Mouse (Mus musculus) C2C12 (cell line): ENCODE measurements at regions not wholly inside any gene's neighbourhood (a gene's known extent, or its start where the extent isn't known, plus 50 kb on each side); places are given as distances from the start of the nearest gene placed in this dataset.

Experiments
- H3K27me3 ChIP-seq: one replicate; pipeline ENCODE4 v1.6.1; 2011; ENCODE audit not compliant: control insufficient read depth, insufficient read depth, insufficient read length
- H3K36me3 ChIP-seq: one replicate; pipeline ENCODE4 v1.6.1; 2011; ENCODE audit not compliant: control insufficient read depth, insufficient read depth
- H3K4me3 ChIP-seq: one replicate; pipeline ENCODE4 v1.5.1; 2011; ENCODE audit warnings: mild to moderate bottlenecking, control low read depth; ENCODE audit not compliant: poor library complexity, insufficient read depth, severe bottlenecking
- H3K79me2 ChIP-seq: one replicate; pipeline ENCODE4 v1.6.1; 2011; ENCODE audit not compliant: control insufficient read depth, insufficient read depth
- H3K79me3 ChIP-seq: one replicate; pipeline ENCODE4 v1.6.1; 2011; ENCODE audit warnings: low read depth, control low read depth
- H3ac ChIP-seq: one replicate; pipeline ENCODE3; 2011; ENCODE audit warnings: low read depth; ENCODE audit not compliant: control insufficient read depth, insufficient read length
- CEBPB ChIP-seq: IDR thresholded peaks from one replicate; pipeline ENCODE4 v1.6.1; 2011; ENCODE audit warnings: low read depth, mild to moderate bottlenecking, control low read depth, moderate library complexity
- CTCF ChIP-seq: IDR thresholded peaks from one replicate; pipeline ENCODE4 v1.5.1; 2011; ENCODE audit not compliant: control insufficient read depth, insufficient read depth, insufficient read length
- FOSL1 ChIP-seq: IDR thresholded peaks from one replicate; pipeline ENCODE4 v1.8.0; 2011; ENCODE audit warnings: mild to moderate bottlenecking, low read length; ENCODE audit not compliant: poor library complexity, insufficient read depth, severe bottlenecking
- MAX ChIP-seq: IDR thresholded peaks from one replicate; pipeline ENCODE4 v1.6.1; 2011; ENCODE audit warnings: mild to moderate bottlenecking, control low read depth
- MYOD1 ChIP-seq: IDR thresholded peaks from one replicate; pipeline ENCODE4 v1.6.1; 2011; ENCODE audit warnings: low read depth; ENCODE audit not compliant: control insufficient read depth, insufficient read length
- MYOG ChIP-seq: IDR thresholded peaks from one replicate; pipeline ENCODE4 v1.6.1; 2011; ENCODE audit not compliant: control insufficient read depth, insufficient read length; ENCODE audit errors: extremely low read depth
- USF1 ChIP-seq: IDR thresholded peaks from one replicate; pipeline ENCODE4 v1.6.1; 2011; ENCODE audit warnings: low read depth, mild to moderate bottlenecking, control low read depth, moderate library complexity

DNA sequence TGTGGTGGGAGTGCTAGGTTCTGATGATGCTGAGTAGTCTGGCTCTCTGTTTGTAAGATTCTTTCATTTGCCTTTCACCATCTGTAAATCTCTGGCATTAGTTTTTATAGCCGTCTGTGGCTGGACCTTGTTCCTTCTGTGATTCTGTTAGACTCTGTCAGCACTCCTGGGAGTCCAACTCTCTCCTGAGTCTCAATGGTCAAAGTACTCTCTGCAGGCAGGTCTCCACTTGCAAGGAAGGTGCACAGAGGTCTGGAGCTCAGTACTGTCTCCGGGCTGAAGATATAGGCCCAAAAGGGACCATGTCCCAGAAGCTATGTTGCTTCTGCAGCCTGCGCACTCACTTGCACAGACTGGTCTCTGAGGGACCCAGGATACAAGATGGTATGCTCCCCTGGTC lies 356.3 kb upstream of the Ercc4 start:
- Histone ChIP-seq H3K79me3 (no peaks in the 10 kb centered on the region), H3ac (no peak overlapping the region), H3K79me2 (no peaks in the 10 kb centered on the region), H3K4me3 (no peak overlapping the region), H3K27me3 (no peaks in the 10 kb centered on the region), H3K36me3 (no peaks in the 10 kb centered on the region)
- TF ChIP-seq CEBPB: no peak
- TF ChIP-seq USF1: no peak
- TF ChIP-seq FOSL1: no peak
- no peak for TF ChIP-seq MYOG
- TF ChIP-seq CTCF: no peak
- no peak for TF ChIP-seq MAX
- no peak for TF ChIP-seq MYOD1

- H3K79me3 ChIP-seq: no peaks in the 10 kb centered on the region
- TF ChIP-seq MAX: no peak
These were observed 355.1 kb upstream of the Ercc4 start for GRCm38 (mm10) chr16:12754361-12754760.

GRCm38 (mm10) chr16:12758594-12758993 lies 350.9 kb upstream of the Ercc4 start:
- Histone ChIP-seq H3K79me3 (no peaks in the 10 kb centered on the region), H3K27me3 (no peaks in the 10 kb centered on the region), H3K4me3 (no peak overlapping the region), H3K79me2 (no peaks in the 10 kb centered on the region), H3K36me3 (no peaks in the 10 kb centered on the region), H3ac (no peak overlapping the region)
- TF ChIP-seq MYOG: no peak
- TF ChIP-seq MAX: no peak
- TF ChIP-seq USF1: no peak
- TF ChIP-seq FOSL1: no peak
- no peak for TF ChIP-seq MYOD1
- TF ChIP-seq CEBPB: no peak
- TF ChIP-seq CTCF: no peak

More at GRCm38 (mm10) chr16:12754361-12754760, 355.1 kb upstream of the Ercc4 start:
- Histone ChIP-seq H3ac (no peak overlapping the region), H3K4me3 (no peak overlapping the region), H3K27me3 (no peaks in the 10 kb centered on the region), H3K36me3 (no peaks in the 10 kb centered on the region), H3K79me2 (no peaks in the 10 kb centered on the region)

DNA sequence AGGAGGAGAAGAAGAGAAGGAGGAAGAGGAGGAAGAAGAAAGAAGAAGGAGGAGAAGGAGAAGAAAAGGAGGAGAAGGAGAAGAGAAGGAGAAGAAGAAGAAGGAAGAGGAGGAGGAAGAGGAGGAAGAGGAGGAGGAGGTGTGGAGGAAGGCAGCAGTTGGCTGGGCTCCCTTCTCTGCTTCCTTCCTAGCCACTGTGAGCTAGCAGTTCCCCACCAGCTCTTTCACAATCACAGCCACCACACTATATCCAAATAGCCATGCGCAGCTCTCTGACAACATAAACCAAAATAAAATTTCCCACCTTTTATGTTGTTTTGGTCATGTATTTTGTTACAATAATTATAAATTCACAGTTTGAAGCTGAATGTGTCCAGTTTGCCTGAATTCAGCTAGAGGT lies 345.3 kb upstream of the Ercc4 start:
- no peaks in the 10 kb centered on the region for H3K79me3 ChIP-seq
- no peak overlapping the region for H3K4me3 ChIP-seq
- no peaks in the 10 kb centered on the region for H3K36me3 ChIP-seq
- no peaks in the 10 kb centered on the region for H3K79me2 ChIP-seq
- H3ac ChIP-seq: no peak overlapping the region
- TF ChIP-seq FOSL1 (no peak), MYOD1 (no peak), MYOG (no peak), USF1 (no peak), MAX (no peak), CTCF (no peak), CEBPB (no peak)
- H3K27me3 ChIP-seq: no peaks in the 10 kb centered on the region

- TF ChIP-seq FOSL1 (no peak), USF1 (no peak), MYOD1 (no peak), MAX (no peak), CEBPB (no peak), CTCF (no peak), MYOG (no peak)
- no peak overlapping the region for H3K4me3 ChIP-seq
- H3K27me3 ChIP-seq: no peaks in the 10 kb centered on the region
- H3K36me3 ChIP-seq: no peaks in the 10 kb centered on the region
- no peak overlapping the region for H3ac ChIP-seq
- no peaks in the 10 kb centered on the region for H3K79me3 ChIP-seq
- no peaks in the 10 kb centered on the region for H3K79me2 ChIP-seq
These were observed 344.9 kb upstream of the Ercc4 start for GRCm38 (mm10) chr16:12764608-12765007.

- Histone ChIP-seq H3K27me3 (no peaks in the 10 kb centered on the region), H3K79me3 (no peaks in the 10 kb centered on the region), H3K79me2 (no peaks in the 10 kb centered on the region), H3K36me3 (no peaks in the 10 kb centered on the region), H3K4me3 (no peak overlapping the region), H3ac (no peak overlapping the region)
- TF ChIP-seq CTCF: no peak
- TF ChIP-seq CEBPB: no peak
These were observed 342.6 kb upstream of the Ercc4 start for GRCm38 (mm10) chr16:12766846-12767245.
